Mouse (Mus musculus): ENCODE data around the gene Rgcc. TPM values are rescaled to one million over a fixed set of nuclear protein-coding genes. Genes with fewer than 3 reads are reported as not detected.

Gene Rgcc
- total and polyA plus RNA-seq, 3 experiments: 2.2 to 5.2 (median 2.3) TPM

DNA sequence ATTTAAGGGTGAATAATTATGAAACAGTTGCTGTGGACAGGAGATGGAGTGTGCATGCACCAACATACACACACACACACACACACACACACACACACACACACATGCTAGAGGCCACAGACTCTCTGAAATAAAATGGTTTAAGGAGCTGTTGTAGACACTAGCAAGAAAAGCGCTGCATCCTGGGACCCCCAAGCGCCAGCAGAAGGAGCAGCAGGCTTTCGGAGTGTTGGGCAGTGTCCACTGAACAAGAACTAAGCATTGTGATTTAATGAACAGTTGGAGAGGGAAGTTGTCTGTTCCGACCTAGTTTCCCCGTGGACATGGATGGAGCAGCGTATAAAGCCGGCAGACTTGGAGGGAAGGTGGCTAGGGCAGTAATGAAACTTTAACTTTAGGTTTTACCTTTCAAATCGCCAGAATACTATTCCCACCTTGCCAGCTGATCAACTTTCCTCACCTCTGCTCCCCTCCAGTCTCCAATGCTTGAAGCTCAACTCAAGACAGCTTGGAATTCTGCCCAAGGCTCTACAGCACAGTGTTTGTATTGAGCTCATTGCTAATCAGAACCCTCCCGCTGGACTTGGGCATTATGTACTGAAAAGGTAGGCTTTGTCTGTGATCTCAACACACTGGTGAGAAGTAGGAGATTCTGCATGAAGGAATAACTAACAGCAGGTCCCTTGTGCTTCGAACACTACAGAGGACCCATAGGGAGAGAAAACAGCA lies 22.8 kb upstream of the Rgcc start:
- DNase-seq (ENCODE audit: extremely low read depth): no peak
- Histone ChIP-seq H3K79me2 (replicated peaks; ENCODE audit: control insufficient read depth, extremely low read depth, insufficient read depth, poor library complexity, severe bottlenecking) (no peaks in the 10 kb centered on the region), H3K4me2 (ENCODE audit: insufficient read depth, low read depth, poor library complexity, severe bottlenecking) (no peak overlapping the region), H3K36me3 (replicated peaks in 1 of 2; ENCODE audit: control insufficient read depth in 1 of 2, insufficient read depth in 1 of 2, low read length in 1 of 2) (no peaks in the 10 kb centered on the region), H3K4me1 (ENCODE audit: control insufficient read depth in 1 of 2, insufficient read depth in 2 of 2) (peaks cover 0 to 3% of the 10 kb centered on the region in 2 experiments; a peak in 1 of 4 replicates), H3K9me3 (replicated peaks; ENCODE audit: low read length) (no peaks in the 10 kb centered on the region), H3K27ac (ENCODE audit: insufficient read depth, low read depth) (no peak overlapping the region), H3K27me3 (replicated peaks) (no peaks in the 10 kb centered on the region), H3K9ac (ENCODE audit: insufficient read depth, low read depth) (no peak overlapping the region), H3K4me3 (replicated peaks in 1 of 3; ENCODE audit: low read depth in 2 of 3, low read length in 2 of 3, poor library complexity in 1 of 3) (no peak overlapping the region)
- dilution Hi-C loops (cut with MboI; ENCODE audit: extremely low pct_ligation_motif_present, extremely low pct_unique_long_range_greater_than_20kb, low sequenced_read_pairs) (no loop called here), in situ Hi-C loops (cut with MboI; ENCODE audit: low pct_ligation_motif_present, low pct_unique_long_range_greater_than_20kb, low sequenced_read_pairs) (loop anchor here (5.0 kb wide), 1 partner anchor 657 kb away; no protein-coding TSS in a partner anchor)
- TF ChIP-seq POLR2A (IDR thresholded peaks at IDR 0.05; ENCODE audit: low read depth, low read length) (no peak), TBP (conservative IDR thresholded peaks at IDR 0.05; ENCODE audit: low read depth, low read length) (no peak), MXI1 (IDR thresholded peaks at IDR 0.05; ENCODE audit: low read depth, low read length) (no peak), CHD2 (IDR thresholded peaks at IDR 0.05; ENCODE audit: low read length) (no peak), NELFE (IDR thresholded peaks at IDR 0.05; ENCODE audit: low read depth, low read length) (no peak), ZNF384 (IDR thresholded peaks at IDR 0.05; ENCODE audit: low read depth, low read length) (no peak)

DNA sequence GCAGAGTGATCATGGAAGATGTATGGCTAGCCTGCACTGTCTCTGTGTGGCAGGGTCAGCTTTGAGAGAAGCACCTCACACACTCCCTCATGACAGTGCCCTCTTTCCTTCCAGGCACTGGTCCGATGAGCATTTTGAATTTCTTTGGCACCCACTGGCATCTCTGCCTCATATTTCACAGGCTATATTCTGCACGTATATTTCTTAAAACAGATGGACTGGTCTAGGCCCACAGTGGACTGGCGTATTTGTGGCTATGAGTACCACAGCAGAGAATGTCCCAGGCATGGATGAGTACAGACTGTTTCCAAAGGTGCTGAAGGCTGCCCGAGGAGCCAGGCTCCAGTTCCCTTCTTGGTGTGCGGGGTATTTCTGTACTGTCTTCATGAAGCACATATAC lies 20.4 kb upstream of the Rgcc start:
- H3K4me3 ChIP-seq (replicated peaks in 1 of 3; ENCODE audit: low read depth in 2 of 3, low read length in 2 of 3, poor library complexity in 1 of 3): no peak overlapping the region

DNA sequence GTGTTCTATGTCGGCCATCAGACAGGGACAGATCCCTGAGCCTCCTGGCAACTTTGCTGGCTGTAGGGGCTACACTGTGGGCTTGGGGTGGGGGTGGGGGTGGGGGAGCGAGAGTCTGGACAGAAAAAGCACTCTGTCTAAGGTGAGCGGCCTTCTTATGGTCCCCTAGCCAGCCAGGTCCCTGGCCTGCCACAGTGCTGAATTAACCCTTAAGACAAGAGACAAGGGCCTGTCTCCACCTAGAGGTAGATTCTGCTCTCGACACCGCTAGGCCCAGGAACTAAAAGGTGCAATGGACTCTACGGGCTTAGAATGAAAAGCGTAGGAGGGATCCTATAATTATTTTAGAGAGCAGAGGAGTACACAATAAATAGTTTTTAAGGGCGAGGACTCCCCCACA lies 19.7 kb upstream of the Rgcc start:
- H3K4me1 ChIP-seq (ENCODE audit: control insufficient read depth in 1 of 2, insufficient read depth in 2 of 2): peaks cover 0 to under 1% of the 10 kb centered on the region in 2 experiments; a peak in 1 of 4 replicates
- peak overlapping the region; percentile 35; the same call in 1 of the 2 replicates for H3K4me2 ChIP-seq (ENCODE audit: insufficient read depth, low read depth, poor library complexity, severe bottlenecking)
- no peaks in the 10 kb centered on the region for H3K79me2 ChIP-seq (replicated peaks; ENCODE audit: control insufficient read depth, extremely low read depth, insufficient read depth, poor library complexity, severe bottlenecking)
- no peaks in the 10 kb centered on the region for H3K9me3 ChIP-seq (replicated peaks; ENCODE audit: low read length)
- no peak overlapping the region for H3K4me3 ChIP-seq (replicated peaks in 1 of 3; ENCODE audit: low read depth in 2 of 3, low read length in 2 of 3, poor library complexity in 1 of 3)
- H3K9ac ChIP-seq (ENCODE audit: insufficient read depth, low read depth): peak overlapping the region; percentile 18; the same call in 1 of the 2 replicates
- peak; percentile 57 for DNase-seq (ENCODE audit: extremely low read depth)
- no peak overlapping the region for H3K27ac ChIP-seq (ENCODE audit: insufficient read depth, low read depth)
- no peak for TF ChIP-seq MAZ (IDR thresholded peaks at IDR 0.05; ENCODE audit: low read depth, low read length)
- no peak for TF ChIP-seq TBP (conservative IDR thresholded peaks at IDR 0.05; ENCODE audit: low read depth, low read length)
- no peak for TF ChIP-seq JUND (conservative IDR thresholded peaks at IDR 0.05; ENCODE audit: low read depth, low read length)
- no peak for TF ChIP-seq UBTF (IDR thresholded peaks at IDR 0.05; ENCODE audit: low read depth, low read length)
- TF ChIP-seq RCOR1 (conservative IDR thresholded peaks at IDR 0.05; ENCODE audit: low read depth, low read length): no peak
- TF ChIP-seq CTCF (conservative IDR thresholded peaks at IDR 0.05 in 1 of 2, IDR thresholded peaks at IDR 0.05 in 1 of 2; ENCODE audit: low read depth in 2 of 2, low read length in 2 of 2): peak; percentile 7 to 93; a peak in 2 of 4 replicates
- TF ChIP-seq MAFK (IDR thresholded peaks at IDR 0.05; ENCODE audit: insufficient replicate concordance, low read length): no peak
- TF ChIP-seq ZKSCAN1 (IDR thresholded peaks at IDR 0.05; ENCODE audit: borderline replicate concordance, low read depth, low read length): no peak
- no peak for TF ChIP-seq MXI1 (IDR thresholded peaks at IDR 0.05; ENCODE audit: low read depth, low read length)
- peak; percentile 72; the same call in 1 of the 2 replicates for TF ChIP-seq ZC3H11A (IDR thresholded peaks at IDR 0.05; ENCODE audit: low read depth, low read length)
- peak; percentile 96 for TF ChIP-seq RAD21 (IDR thresholded peaks at IDR 0.05; ENCODE audit: low read depth, low read length)
- TF ChIP-seq ELF1 (IDR thresholded peaks at IDR 0.05; ENCODE audit: low read depth, low read length): no peak
- no peak for TF ChIP-seq MYC (IDR thresholded peaks at IDR 0.05; ENCODE audit: low read depth, low read length)
- peak; percentile 91 for TF ChIP-seq SMC3 (IDR thresholded peaks at IDR 0.05; ENCODE audit: low read depth, low read length)
- in situ Hi-C loops (cut with MboI; ENCODE audit: low pct_ligation_motif_present, low pct_unique_long_range_greater_than_20kb, low sequenced_read_pairs): loop anchor here (5.0 kb wide), 1 partner anchor 654 kb away; no protein-coding TSS in a partner anchor
- no peaks in the 10 kb centered on the region for H3K36me3 ChIP-seq (replicated peaks in 1 of 2; ENCODE audit: control insufficient read depth in 1 of 2, insufficient read depth in 1 of 2, low read length in 1 of 2)
- H3K27me3 ChIP-seq (replicated peaks): no peaks in the 10 kb centered on the region
- dilution Hi-C loops (cut with MboI; ENCODE audit: extremely low pct_ligation_motif_present, extremely low pct_unique_long_range_greater_than_20kb, low sequenced_read_pairs): no loop called here

More for the DNA sequence above, 20.4 kb upstream of the Rgcc start:
- Histone ChIP-seq H3K9me3 (replicated peaks; ENCODE audit: low read length) (no peaks in the 10 kb centered on the region), H3K36me3 (replicated peaks in 1 of 2; ENCODE audit: control insufficient read depth in 1 of 2, insufficient read depth in 1 of 2, low read length in 1 of 2) (no peaks in the 10 kb centered on the region), H3K9ac (ENCODE audit: insufficient read depth, low read depth) (no peak overlapping the region), H3K27me3 (replicated peaks) (no peaks in the 10 kb centered on the region), H3K4me2 (ENCODE audit: insufficient read depth, low read depth, poor library complexity, severe bottlenecking) (no peak overlapping the region), H3K4me1 (ENCODE audit: control insufficient read depth in 1 of 2, insufficient read depth in 2 of 2) (no peaks in the 10 kb centered on the region), H3K27ac (ENCODE audit: insufficient read depth, low read depth) (no peak overlapping the region), H3K79me2 (replicated peaks; ENCODE audit: control insufficient read depth, extremely low read depth, insufficient read depth, poor library complexity, severe bottlenecking) (no peaks in the 10 kb centered on the region)
- no peak for TF ChIP-seq MYC (IDR thresholded peaks at IDR 0.05; ENCODE audit: low read depth, low read length)
- TF ChIP-seq USF2 (conservative IDR thresholded peaks at IDR 0.05; ENCODE audit: low read depth, low read length): no peak
- no peak for TF ChIP-seq SIN3A (IDR thresholded peaks at IDR 0.05; ENCODE audit: low read length)
- no peak for TF ChIP-seq POLR2A (IDR thresholded peaks at IDR 0.05; ENCODE audit: low read depth, low read length)
- no peak for TF ChIP-seq CHD2 (IDR thresholded peaks at IDR 0.05; ENCODE audit: low read length)
- no peak for TF ChIP-seq MAZ (IDR thresholded peaks at IDR 0.05; ENCODE audit: low read depth, low read length)
- no peak for TF ChIP-seq TCF12 (IDR thresholded peaks at IDR 0.05; ENCODE audit: low read depth, low read length)
- TF ChIP-seq USF1 (IDR thresholded peaks at IDR 0.05; ENCODE audit: low read depth, low read length): no peak
- TF ChIP-seq ZKSCAN1 (IDR thresholded peaks at IDR 0.05; ENCODE audit: borderline replicate concordance, low read depth, low read length): no peak
- no peak for TF ChIP-seq MAX (IDR thresholded peaks at IDR 0.05; ENCODE audit: low read length)
- no peak for TF ChIP-seq PAX5 (IDR thresholded peaks at IDR 0.05; ENCODE audit: low read length)
- dilution Hi-C loops (cut with MboI; ENCODE audit: extremely low pct_ligation_motif_present, extremely low pct_unique_long_range_greater_than_20kb, low sequenced_read_pairs): no loop called here
- no peak for DNase-seq (ENCODE audit: extremely low read depth)
- in situ Hi-C loops (cut with MboI; ENCODE audit: low pct_ligation_motif_present, low pct_unique_long_range_greater_than_20kb, low sequenced_read_pairs): loop anchor here (5.0 kb wide), 1 partner anchor 655 kb away; no protein-coding TSS in a partner anchor
